Mouse (Mus musculus): ENCODE data around the gene Vmn1r84. TPM values are rescaled to one million over a fixed set of nuclear protein-coding genes. Genes with fewer than 3 reads are reported as not detected.

Gene Vmn1r84
- under 1 TPM in 1 of 2 experiments, not detected in 1; 0.39 TPM for polyA plus RNA-seq (2017; shearing (Covaris generic))

DNA sequence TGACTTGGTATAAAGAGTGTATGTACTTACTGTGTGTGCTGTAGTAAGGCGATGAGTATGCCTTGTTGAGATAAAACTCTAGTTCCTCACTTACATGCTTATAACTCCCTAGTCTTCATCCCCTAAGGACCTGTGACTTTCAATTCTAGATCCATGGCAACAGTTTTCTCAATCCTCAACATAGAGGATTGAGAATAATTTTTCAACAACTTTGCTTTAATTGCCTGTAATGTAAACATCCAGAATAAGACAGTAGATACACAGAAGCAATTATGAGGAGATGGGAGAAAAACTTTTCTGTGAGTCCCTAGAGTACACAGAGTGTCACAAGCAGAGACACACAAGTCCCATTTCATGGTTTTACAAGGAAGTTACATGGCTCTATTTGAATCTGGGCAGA is at the start of gene Vmn1r84:
Gene Vmn1r84 (minus strand): TSS at position 101 of the 400 bp plus-strand sequence.

DNA sequence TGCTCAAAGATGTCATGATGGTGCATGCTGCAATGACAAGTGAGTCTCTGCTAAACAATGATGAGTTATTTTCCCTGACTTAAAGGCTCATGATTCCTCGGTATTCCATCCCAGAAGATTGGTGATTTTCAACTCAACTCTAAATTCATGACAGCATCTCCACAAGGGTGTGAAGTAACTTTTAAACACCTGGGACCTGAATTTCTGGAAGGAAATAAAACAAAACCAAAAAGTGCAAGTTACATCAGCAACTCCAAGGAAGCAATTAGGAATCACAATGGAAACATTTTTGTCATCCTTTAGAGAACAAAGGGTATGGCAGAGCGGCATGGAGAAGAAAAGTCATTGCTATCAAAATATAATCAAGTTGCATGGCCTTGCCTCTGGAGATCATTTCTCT is 39.7 kb downstream of the Vmn1r84 start, which contains the start of gene Vmn1r83:
Gene Vmn1r83 (minus strand): TSS at position 101 of the 400 bp plus-strand sequence.

Other genes with a start within 250 kb of the Vmn1r84 start
- under 1 TPM; 0.04 to 0.12 TPM for gene Vmn1r78, start 219.0 kb downstream of the Vmn1r84 start, polyA plus RNA-seq (2017; shearing (Covaris generic))
- not detected for gene Vmn1r79, start 198.0 kb downstream of the Vmn1r84 start, polyA plus RNA-seq (2017; shearing (Covaris generic))
- under 1 TPM in 1 of 2 experiments, not detected in 1; 0.28 TPM for gene Vmn1r80, start 180.0 kb downstream of the Vmn1r84 start, polyA plus RNA-seq (2017; shearing (Covaris generic))
- under 1 TPM; 0.02 to 0.05 TPM for gene Vmn1r81, start 101.0 kb downstream of the Vmn1r84 start, polyA plus RNA-seq (2017; shearing (Covaris generic))
- not detected for gene Vmn1r82, start 68.8 kb downstream of the Vmn1r84 start, polyA plus RNA-seq (2017; shearing (Covaris generic))
- gene Vmn1r83, start 39.8 kb downstream of the Vmn1r84 start, polyA plus RNA-seq (2017; shearing (Covaris generic)): not detected
- 1 to 10 TPM; 1.7 to 2.3 TPM for gene Zfp551, start 53.5 kb upstream of the Vmn1r84 start, polyA plus RNA-seq (2017; shearing (Covaris generic))
- gene Zfp606, start 109.0 kb upstream of the Vmn1r84 start, polyA plus RNA-seq (2017; shearing (Covaris generic)): 1 to 10 TPM; 7.2 to 8.5 TPM
- gene 2900092C05Rik, start 143.2 kb upstream of the Vmn1r84 start, polyA plus RNA-seq (2017; shearing (Covaris generic)): not detected
- gene Vmn2r53, start 239.5 kb upstream of the Vmn1r84 start, polyA plus RNA-seq (2017; shearing (Covaris generic)): under 1 TPM; 0.02 to 0.11 TPM

Data from activated CD4-positive, CD25-positive, alpha-beta regulatory T cell (primary cell).